Mouse (Mus musculus): ENCODE results near the gene Slc4a4.

- TF ChIP-seq CTCF (IDR thresholded peaks at IDR 0.05; ENCODE audit: low read depth, low read length) (no peak), POLR2A (IDR thresholded peaks at IDR 0.05; ENCODE audit: extremely low read depth, insufficient read depth, low read length) (no peak)
These were observed 201.8 kb downstream of the Slc4a4 start for GRCm38 (mm10) chr5:89088462-89088861.
